15 mouse cellular contexts compared by ENCODE assay signal in genomic region chr14:47805771-47806535, GRCm38 (mm10).
A peak's percentile ranks its signal among the peaks of the same experiment; 100 is the strongest.
DNase-seq lines count a peak whose midpoint lies in the region; ATAC-seq lines count a peak whose summit lies in the region.
"Had no signal": no experiment of that assay in that cellular context is flagged by ENCODE, and none has a peak within 500 bp of the region (broad histone marks: within the 10 kb centered on the region; RNA-seq: fewer than 3 reads in every experiment).

No protein-coding gene starts in this region.

- no peaks in the 10 kb centered on the region for H3K9me3 ChIP-seq in hindbrain, embryonic 10.5 days
- no peaks in the 10 kb centered on the region for H3K9me3 ChIP-seq in midbrain, embryonic 13.5 days

- H3K4me2 ChIP-seq in midbrain, embryonic 13.5 days (replicated peaks) = 0 out of 2 replicates have a peak overlapping the region, but pooled peaks have one; percentile 5

- peaks cover 54% of the 10 kb centered on the region for H3K4me1 ChIP-seq in hindbrain, embryonic 10.5 days (replicated peaks)
- peaks cover 40% of the 10 kb centered on the region for H3K4me1 ChIP-seq in midbrain, embryonic 13.5 days (replicated peaks)
- H3K4me1 ChIP-seq: megakaryocyte, embryonic 14.5 days had no signal

- peak overlapping the region; percentile 81 for H3K27ac ChIP-seq in hindbrain, embryonic 10.5 days
- H3K27ac ChIP-seq in midbrain, embryonic 13.5 days = peak overlapping the region; percentile 56; the same call in 1 of the 2 replicates
- H3K27ac ChIP-seq: liver, embryonic 14.5 days had no signal

- H3K4me3 ChIP-seq in hindbrain, embryonic 10.5 days = no peak overlapping the region
- H3K4me3 ChIP-seq in midbrain, embryonic 13.5 days (replicated peaks) = no peak overlapping the region
- H3K4me3 ChIP-seq: megakaryocyte, embryonic 14.5 days had no signal

- WGBS in hindbrain, embryonic 10.5 days = 32% methylated on average over 9 of the region's 9 CpGs
- 11% methylated on average over 9 of the region's 9 CpGs for WGBS in midbrain, embryonic 13.5 days

- H3K27me3 ChIP-seq in hindbrain, embryonic 10.5 days (ENCODE audit: insufficient read depth, poor library complexity, severe bottlenecking) = no peaks in the 10 kb centered on the region
- peaks cover 21% of the 10 kb centered on the region; the same call in 1 of the 2 replicates for H3K27me3 ChIP-seq in midbrain, embryonic 13.5 days
- H3K27me3 ChIP-seq: CH12.LX; megakaryocyte, embryonic 14.5 days had no signal

- no peak overlapping the region for H3K9ac ChIP-seq in midbrain, embryonic 13.5 days (replicated peaks)
- H3K9ac ChIP-seq: liver, embryonic 14.5 days had no signal

- no peaks in the 10 kb centered on the region for H3K36me3 ChIP-seq in hindbrain, embryonic 10.5 days
- no peaks in the 10 kb centered on the region for H3K36me3 ChIP-seq in midbrain, embryonic 13.5 days

- intact Hi-C loops in left cerebral cortex, postnatal 25 days (cut with DNase I) = no loop called here

- peak; percentile 85 for ATAC-seq in midbrain, embryonic 13.5 days

- DNase-seq in brain, adult 2 months (ENCODE audit: low read depth, low spot score) = peak; percentile 20
- peak; percentile 77 for DNase-seq in embryo, embryonic 10.5 days (ENCODE audit: low spot score)
- peak; percentile 51 for DNase-seq in hindbrain, embryonic 10.5 days (ENCODE audit: low spot score)
- DNase-seq in left cerebral cortex, postnatal 25 days (ENCODE audit: low spot score in 2 of 2) = no peak
- DNase-seq in cerebellum, postnatal 25 days = no peak
- DNase-seq in spleen, adult 12 weeks (ENCODE audit: low spot score) = no peak
- DNase-seq in urinary bladder, adult 2 months (ENCODE audit: low spot score) = no peak
- DNase-seq: cerebellum, postnatal 36 days; heart, postnatal 4 days; kidney, postnatal 10 days; layer of hippocampus, postnatal 36 days had no signal

Comparison
In these comparisons a context has a peak if more than half of its experiments do, and no peak if none do; other contexts are left out.
1. DNase-seq: peak in brain, adult 2 months (single experiment), embryo, embryonic 10.5 days (single experiment) and hindbrain, embryonic 10.5 days (single experiment); none in left cerebral cortex, postnatal 25 days (0 of 2), cerebellum, postnatal 25 days (0 of 2), spleen, adult 12 weeks (single experiment) and urinary bladder, adult 2 months (single experiment).